Mouse (Mus musculus) adrenal gland, adult 8-10 months (tissue): ENCODE measurements around the gene Irak4. TPM values are rescaled to one million over a fixed set of nuclear protein-coding genes. Genes with fewer than 3 reads are reported as not detected.

Source experiments
- DNase-seq: peaks from one replicate; pipeline ENCODE4 v3.0.0; 2022
- total RNA-seq, 4 experiments: library from RNA; stranded (reverse); gene quantifications; 2 replicates each; pipeline ENCODE4 v1.2.4; 2022

Gene Irak4
- total RNA-seq, 4 experiments from 2014 or later = 11.9 to 16.8 (median 14.1) TPM

- no peak for DNase-seq
These were observed 21.5 kb downstream of the Irak4 start for GRCm38 (mm10) chr15:94564909-94565308.

- no peak for DNase-seq
These were observed 22.4 kb downstream of the Irak4 start for GRCm38 (mm10) chr15:94565854-94566253.

GRCm38 (mm10) chr15:94568496-94569182 lies 25.2 kb downstream of the Irak4 start:
- DNase-seq = no peak

GRCm38 (mm10) chr15:94571501-94571900 lies 28.1 kb downstream of the Irak4 start:
- no peak for DNase-seq

- DNase-seq = no peak
These were observed 29.3 kb downstream of the Irak4 start for GRCm38 (mm10) chr15:94572746-94573145.

GRCm38 (mm10) chr15:94574566-94575268 lies 31.3 kb downstream of the Irak4 start:
- DNase-seq = no peak

- no peak for DNase-seq
These were observed 38.7 kb downstream of the Irak4 start for GRCm38 (mm10) chr15:94582000-94582593.

GRCm38 (mm10) chr15:94583153-94583552 lies 39.7 kb downstream of the Irak4 start:
- no peak for DNase-seq

GRCm38 (mm10) chr15:94584738-94585137 lies 41.3 kb downstream of the Irak4 start:
- DNase-seq = no peak

GRCm38 (mm10) chr15:94587826-94588715 lies 44.6 kb downstream of the Irak4 start:
- DNase-seq = no peak

- peak; percentile 96 for DNase-seq
These were observed 46.0 kb downstream of the Irak4 start, which contains the start of gene Twf1 for GRCm38 (mm10) chr15:94589219-94590075. TSS of gene Twf1 (minus strand) at chr15:94589889.

GRCm38 (mm10) chr15:94590083-94590482 lies 46.6 kb downstream of the Irak4 start:
- DNase-seq = no peak

- no peak for DNase-seq
These were observed 47.9 kb downstream of the Irak4 start for GRCm38 (mm10) chr15:94591356-94591755.

GRCm38 (mm10) chr15:94593586-94593985 lies 50.1 kb downstream of the Irak4 start:
- DNase-seq = no peak

GRCm38 (mm10) chr15:94600145-94600707 lies 56.8 kb downstream of the Irak4 start:
- DNase-seq = no peak

GRCm38 (mm10) chr15:94601339-94601738 lies 57.9 kb downstream of the Irak4 start:
- peak; percentile 32 for DNase-seq

- DNase-seq = no peak
These were observed 59.0 kb downstream of the Irak4 start for GRCm38 (mm10) chr15:94602441-94602840.

GRCm38 (mm10) chr15:94607768-94608167 lies 64.3 kb downstream of the Irak4 start:
- no peak for DNase-seq

GRCm38 (mm10) chr15:94616036-94616435 lies 72.6 kb downstream of the Irak4 start:
- no peak for DNase-seq

- no peak for DNase-seq
These were observed 77.5 kb downstream of the Irak4 start for GRCm38 (mm10) chr15:94620909-94621308.

- no peak for DNase-seq
These were observed 85.0 kb downstream of the Irak4 start for GRCm38 (mm10) chr15:94628463-94628829.
